Mouse (Mus musculus): ENCODE data around the gene Dnajc22. TPM values are rescaled to one million over a fixed set of nuclear protein-coding genes. Genes with fewer than 3 reads are reported as not detected.

Gene Dnajc22
- polyA plus RNA-seq (2012; fragmentation: generic; extraction: Trizol): 1 to 10 TPM in 1 of 2 experiments, under 1 TPM in 1; 0.62 to 1.9 TPM

DNA sequence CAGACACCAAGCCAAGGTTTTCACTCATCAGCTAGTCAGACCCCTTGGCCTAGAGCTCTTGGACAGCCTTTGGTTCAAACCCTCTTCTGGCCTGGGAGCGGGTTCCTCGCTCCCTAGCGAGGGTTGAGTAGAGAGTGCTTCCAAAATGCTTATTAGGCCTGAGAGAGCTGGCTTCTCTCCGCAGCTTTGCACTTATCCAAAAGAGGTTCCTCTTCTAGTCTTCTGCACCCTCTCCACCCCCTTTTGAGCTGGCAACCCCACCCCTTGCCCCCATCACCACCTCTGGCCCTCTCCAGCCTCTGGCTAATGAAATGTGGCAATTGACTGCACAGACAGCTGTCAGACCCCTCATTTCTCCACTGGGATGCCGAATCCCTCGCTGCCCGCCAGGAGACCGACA, at the start of gene Dnajc22:
Gene Dnajc22 (plus strand): TSS at position 301 of the 400 bp plus-strand sequence.

DNA sequence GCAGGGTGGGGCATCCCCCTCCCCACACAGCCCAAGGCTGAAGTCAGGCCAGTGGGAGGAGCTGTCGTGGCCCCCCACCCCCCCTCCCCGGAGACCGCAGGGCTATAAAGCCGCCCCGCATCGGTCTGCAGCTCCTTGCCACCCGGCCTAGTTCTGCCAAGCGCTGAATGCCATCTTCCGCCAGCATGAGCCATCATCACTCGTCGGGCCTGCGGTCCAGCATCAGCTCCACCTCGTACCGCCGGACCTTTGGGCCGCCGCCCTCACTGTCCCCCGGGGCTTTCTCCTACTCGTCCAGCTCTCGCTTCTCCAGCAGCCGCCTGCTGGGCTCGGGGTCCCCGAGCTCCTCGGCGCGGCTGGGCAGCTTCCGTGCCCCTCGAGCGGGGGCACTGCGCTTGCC, 37.9 kb upstream of the Dnajc22 start, which contains the start of gene Prph:
Gene Prph (plus strand): TSS at position 135 of the 400 bp plus-strand sequence.

DNA sequence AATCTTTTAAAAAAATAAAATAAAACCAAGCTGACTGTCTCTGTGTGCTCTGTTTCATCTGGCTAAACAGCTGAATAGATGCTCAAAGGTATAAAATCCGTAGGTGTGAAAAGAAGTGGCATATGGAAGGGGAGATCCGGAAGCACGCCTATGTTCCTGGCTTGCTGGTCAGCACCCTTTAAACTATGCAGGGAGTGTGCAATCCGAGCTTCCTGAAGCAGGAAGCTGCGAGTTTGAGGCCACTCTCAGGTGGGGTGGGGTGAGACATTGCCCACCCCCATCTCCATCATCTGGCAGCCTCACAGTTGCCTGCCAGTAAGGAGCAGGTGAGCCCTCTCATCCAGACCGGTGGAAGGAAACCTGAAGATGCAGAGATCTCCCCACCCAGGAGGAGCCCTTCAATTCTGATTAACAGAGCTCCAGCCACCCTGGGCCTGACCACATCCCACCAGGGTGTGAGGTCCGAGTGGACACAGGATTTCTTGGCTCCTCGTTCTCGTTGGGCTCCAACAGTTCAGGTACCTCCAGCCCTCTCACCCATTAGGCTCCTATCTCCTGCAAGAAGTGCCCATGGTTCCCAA, 18.9 kb upstream of the Dnajc22 start, which contains the start of gene Troap:
Gene Troap (plus strand): TSS at position 557 of the 581 bp plus-strand sequence.

DNA sequence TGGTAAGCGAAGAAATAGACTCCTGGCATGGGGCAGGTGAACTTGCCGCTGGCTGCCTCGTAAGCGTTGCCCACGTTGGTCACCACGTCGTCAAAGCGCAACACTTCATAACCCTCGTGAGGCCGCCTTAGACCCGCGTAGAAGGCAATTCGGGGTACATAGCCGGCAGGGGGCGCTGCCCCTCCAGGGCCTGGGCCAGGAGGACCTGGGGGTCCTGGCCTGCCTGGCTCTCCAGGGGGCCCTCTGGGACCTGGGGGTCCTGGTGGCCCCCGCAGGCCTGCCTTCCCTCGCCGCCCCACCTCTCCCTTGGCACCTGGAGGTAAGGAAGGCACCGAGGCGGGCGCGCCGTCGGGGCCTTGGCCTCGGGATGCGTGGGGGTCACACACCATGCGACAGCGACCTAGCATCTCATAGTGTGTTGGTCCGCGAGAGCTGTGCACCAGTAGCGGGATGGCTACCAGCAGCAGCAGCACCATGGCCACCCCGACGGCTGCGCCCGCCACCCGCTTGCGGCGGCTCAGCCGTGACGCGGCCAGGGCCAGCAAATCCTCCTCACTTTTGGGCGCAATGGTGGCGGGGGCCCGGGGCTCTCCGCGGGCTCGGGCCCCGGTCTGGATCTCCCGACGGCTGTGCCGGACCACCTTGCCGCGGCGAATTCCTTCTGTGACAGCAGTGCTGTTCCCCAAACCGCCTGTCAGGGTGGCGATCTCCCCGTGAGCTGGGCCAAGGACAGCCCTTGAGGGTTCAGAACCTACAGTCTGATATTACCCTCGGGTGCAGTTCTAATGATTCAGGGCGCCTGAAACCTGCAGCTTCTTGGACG, 5.5 kb upstream of the Dnajc22 start, which contains the start of gene C1ql4:
Gene C1ql4 (minus strand): TSS at position 565 of the 823 bp plus-strand sequence.

DNA sequence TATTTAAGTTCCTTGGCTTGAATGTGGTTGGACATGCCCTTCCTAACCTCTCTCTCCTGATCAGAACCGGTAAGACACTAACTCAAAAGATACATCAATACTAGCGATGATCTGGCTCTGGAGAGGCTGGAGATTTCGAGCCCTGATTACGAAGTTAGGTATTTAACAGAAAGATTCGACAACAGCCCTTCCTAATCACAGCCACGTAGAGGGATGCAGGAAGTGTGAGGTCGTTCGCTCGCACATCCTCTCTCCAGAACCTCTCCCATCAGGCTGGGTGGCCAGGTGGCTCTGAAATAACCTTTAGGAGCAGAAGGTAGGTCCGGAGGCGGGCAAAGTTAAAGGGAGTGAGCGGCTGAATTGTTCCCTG, 32.7 kb downstream of the Dnajc22 start, which contains the start of gene Spats2:
Gene Spats2 (plus strand): TSS at position 206 of the 370 bp plus-strand sequence.

Other genes with a start within 250 kb of the Dnajc22 start
- gene Kmt2d, start 222.0 kb upstream of the Dnajc22 start, polyA plus RNA-seq (2012; fragmentation: generic; extraction: Trizol): 10 to 100 TPM in 1 of 2 experiments, 1 to 10 TPM in 1; 1.5 to 24.2 TPM
- 1 to 10 TPM; 6.0 to 7.9 TPM for gene Rhebl1, start 198.6 kb upstream of the Dnajc22 start, polyA plus RNA-seq (2012; fragmentation: generic; extraction: Trizol)
- under 1 TPM in 1 of 2 experiments, not detected in 1; 0.04 TPM for gene Dhh, start 194.6 kb upstream of the Dnajc22 start, polyA plus RNA-seq (2012; fragmentation: generic; extraction: Trizol)
- gene Lmbr1l, start 174.9 kb upstream of the Dnajc22 start, polyA plus RNA-seq (2012; fragmentation: generic; extraction: Trizol): 10 to 100 TPM in 1 of 2 experiments, 1 to 10 TPM in 1; 6.6 to 38.9 TPM
- gene Tuba1b, start 158.6 kb upstream of the Dnajc22 start, polyA plus RNA-seq (2012; fragmentation: generic; extraction: Trizol): 1,000 to 10,000 TPM; 2,359 to 4,763 TPM
- gene Gm49450, start 139.6 kb upstream of the Dnajc22 start, polyA plus RNA-seq (2012; fragmentation: generic; extraction: Trizol): under 1 TPM in 1 of 2 experiments, not detected in 1; 0.13 TPM
- gene Tuba1a, start 139.5 kb upstream of the Dnajc22 start, polyA plus RNA-seq (2012; fragmentation: generic; extraction: Trizol): 1,000 to 10,000 TPM; 1,679 to 1,913 TPM
- gene Tuba1c, start 63.3 kb upstream of the Dnajc22 start, polyA plus RNA-seq (2012; fragmentation: generic; extraction: Trizol): 100 to 1,000 TPM; 620 to 688 TPM
- gene Prph, start 38.0 kb upstream of the Dnajc22 start, polyA plus RNA-seq (2012; fragmentation: generic; extraction: Trizol): under 1 TPM; 0.44 to 0.53 TPM
- 10 to 100 TPM; 27.9 to 64.9 TPM for gene Troap, start 18.6 kb upstream of the Dnajc22 start, polyA plus RNA-seq (2012; fragmentation: generic; extraction: Trizol)
- gene C1ql4, start 5.4 kb upstream of the Dnajc22 start, polyA plus RNA-seq (2012; fragmentation: generic; extraction: Trizol): under 1 TPM; 0.14 to 0.84 TPM
- 10 to 100 TPM in 1 of 2 experiments, 1 to 10 TPM in 1; 5.1 to 27.2 TPM for gene Spats2, start 32.7 kb downstream of the Dnajc22 start, polyA plus RNA-seq (2012; fragmentation: generic; extraction: Trizol)
- gene Kcnh3, start 131.7 kb downstream of the Dnajc22 start, polyA plus RNA-seq (2012; fragmentation: generic; extraction: Trizol): under 1 TPM; 0.01 to 0.05 TPM
- gene Mcrs1, start 158.8 kb downstream of the Dnajc22 start, polyA plus RNA-seq (2012; fragmentation: generic; extraction: Trizol): 100 to 1,000 TPM; 110 to 133 TPM
- gene Prpf40b, start 201.9 kb downstream of the Dnajc22 start, polyA plus RNA-seq (2012; fragmentation: generic; extraction: Trizol): 10 to 100 TPM in 1 of 2 experiments, 1 to 10 TPM in 1; 6.5 to 53.5 TPM
- not detected for gene Fam186b, start 202.7 kb downstream of the Dnajc22 start, polyA plus RNA-seq (2012; fragmentation: generic; extraction: Trizol)